Mouse (Mus musculus) common myeloid progenitor, adult 5-6 weeks (primary cell): ENCODE results near the gene Trp63. TPM values are rescaled to one million over a fixed set of nuclear protein-coding genes. Genes with fewer than 3 reads are reported as not detected.

ENCODE experiments used
- ATAC-seq: replicated peaks from 2 replicates; pipeline ENCODE4 v1.8.0; 2016; ENCODE audit warnings: low read depth, mild to moderate bottlenecking, moderate TSS enrichment, inconsistent platforms; ENCODE audit not compliant: poor library complexity, severe bottlenecking
- total RNA-seq: library from RNA; stranded (forward); fragments of 200-1000, 187-1606 nt; gene quantifications from 2 replicates; pipeline ENCODE4 v1.2.3, GENCODE M21; 2017

Trp63 gene
- total RNA-seq, 1 experiment from 2014 or later: not detected

GRCm38 (mm10) chr16:25774611-25775010 is 91.0 kb downstream of the Trp63 start:
- no peak for ATAC-seq

GRCm38 (mm10) chr16:25777501-25777900 is 93.9 kb downstream of the Trp63 start:
- no peak for ATAC-seq

- ATAC-seq: no peak
These were observed 96.4 kb downstream of the Trp63 start for GRCm38 (mm10) chr16:25779964-25780363.

DNA sequence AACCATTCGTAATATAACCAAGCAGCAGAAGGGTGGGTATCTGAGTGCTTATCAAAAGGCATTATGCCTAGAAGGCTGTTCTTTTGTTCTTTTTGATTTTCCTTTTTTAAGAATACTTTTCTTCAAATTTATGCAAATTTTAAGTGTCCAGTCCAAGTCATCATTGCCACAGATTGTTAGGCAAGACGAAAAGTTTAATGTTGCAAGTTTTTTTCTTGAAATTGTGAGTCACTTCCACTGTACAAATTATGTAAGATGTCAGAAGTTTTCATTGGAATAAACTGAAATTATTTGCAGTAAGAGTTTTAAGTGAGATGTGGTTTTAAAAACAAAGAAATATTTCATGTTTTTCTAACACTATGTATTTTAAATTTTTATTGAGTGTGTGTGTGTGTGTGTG is 100.7 kb downstream of the Trp63 start:
- no peak for ATAC-seq

GRCm38 (mm10) chr16:25786457-25786856 is 102.9 kb downstream of the Trp63 start:
- no peak for ATAC-seq

- ATAC-seq: no peak
These were observed 109.2 kb downstream of the Trp63 start for GRCm38 (mm10) chr16:25792640-25793266.

DNA sequence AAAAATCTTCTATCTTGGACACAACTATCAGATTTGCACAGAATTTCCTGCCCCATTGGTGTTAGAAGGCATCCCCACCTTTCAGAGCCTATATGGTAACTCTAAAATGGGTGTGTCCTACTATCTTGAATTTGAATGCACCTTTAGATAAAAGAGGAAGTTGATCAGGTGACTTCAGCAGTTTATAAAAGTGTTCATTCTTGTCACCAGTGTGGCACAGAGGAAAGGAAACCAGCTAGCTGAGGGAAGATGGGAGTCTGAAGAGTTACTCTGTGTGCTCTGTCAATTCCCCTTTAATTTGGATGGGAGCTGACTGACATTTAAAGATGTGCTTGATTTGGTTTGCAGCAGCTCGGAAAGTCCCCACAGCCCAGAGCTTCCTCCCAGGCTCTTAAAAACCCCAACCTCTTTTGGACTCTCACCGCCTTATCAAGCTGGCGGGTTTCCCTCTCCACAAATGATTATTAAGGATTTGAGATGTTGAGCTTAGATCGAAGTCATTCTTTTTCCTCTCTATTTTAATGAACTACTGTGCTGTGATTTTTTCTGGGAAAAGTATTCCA is 114.2 kb downstream of the Trp63 start:
- ATAC-seq: no peak

- no peak for ATAC-seq
These were observed 116.1 kb downstream of the Trp63 start for GRCm38 (mm10) chr16:25799618-25800017.

DNA sequence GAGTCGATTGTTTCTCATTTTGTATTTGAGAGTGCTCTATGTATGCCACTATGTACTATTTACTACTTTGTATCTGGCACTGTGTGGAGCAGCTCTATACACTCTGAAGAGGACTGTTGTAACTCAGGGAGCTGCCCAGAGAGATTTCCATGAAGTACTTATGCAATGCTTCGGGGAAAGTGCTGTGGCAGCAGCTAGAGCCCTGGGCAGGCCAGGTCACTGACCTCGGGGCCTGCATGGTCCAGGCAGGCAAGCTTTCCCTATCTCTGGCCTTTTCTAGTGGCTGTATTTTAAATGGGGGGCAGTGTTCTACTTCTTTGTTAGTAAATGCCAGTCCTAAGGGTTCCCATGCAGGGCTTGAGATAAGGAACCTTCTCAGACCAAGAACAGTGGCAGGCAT is 121.4 kb downstream of the Trp63 start:
- ATAC-seq: no peak

DNA sequence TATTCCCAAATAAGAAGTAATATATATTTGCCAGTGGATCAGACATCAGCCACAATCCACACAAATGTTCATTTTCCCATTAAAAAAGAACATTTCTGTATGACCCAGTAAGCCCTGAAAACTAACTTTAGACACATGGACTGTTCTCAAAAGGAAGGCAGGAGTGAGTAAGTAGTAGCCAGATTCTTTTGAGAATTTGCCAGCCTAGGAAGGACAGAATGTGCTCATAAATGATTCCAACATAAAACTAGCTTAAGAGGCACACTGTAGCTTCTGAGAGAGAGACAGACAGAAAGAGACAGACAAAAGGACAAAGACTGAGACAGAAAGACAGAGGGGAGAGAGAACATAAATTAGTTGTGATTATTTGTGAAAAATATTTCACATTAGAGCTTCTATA is 123.6 kb downstream of the Trp63 start:
- ATAC-seq: no peak

DNA sequence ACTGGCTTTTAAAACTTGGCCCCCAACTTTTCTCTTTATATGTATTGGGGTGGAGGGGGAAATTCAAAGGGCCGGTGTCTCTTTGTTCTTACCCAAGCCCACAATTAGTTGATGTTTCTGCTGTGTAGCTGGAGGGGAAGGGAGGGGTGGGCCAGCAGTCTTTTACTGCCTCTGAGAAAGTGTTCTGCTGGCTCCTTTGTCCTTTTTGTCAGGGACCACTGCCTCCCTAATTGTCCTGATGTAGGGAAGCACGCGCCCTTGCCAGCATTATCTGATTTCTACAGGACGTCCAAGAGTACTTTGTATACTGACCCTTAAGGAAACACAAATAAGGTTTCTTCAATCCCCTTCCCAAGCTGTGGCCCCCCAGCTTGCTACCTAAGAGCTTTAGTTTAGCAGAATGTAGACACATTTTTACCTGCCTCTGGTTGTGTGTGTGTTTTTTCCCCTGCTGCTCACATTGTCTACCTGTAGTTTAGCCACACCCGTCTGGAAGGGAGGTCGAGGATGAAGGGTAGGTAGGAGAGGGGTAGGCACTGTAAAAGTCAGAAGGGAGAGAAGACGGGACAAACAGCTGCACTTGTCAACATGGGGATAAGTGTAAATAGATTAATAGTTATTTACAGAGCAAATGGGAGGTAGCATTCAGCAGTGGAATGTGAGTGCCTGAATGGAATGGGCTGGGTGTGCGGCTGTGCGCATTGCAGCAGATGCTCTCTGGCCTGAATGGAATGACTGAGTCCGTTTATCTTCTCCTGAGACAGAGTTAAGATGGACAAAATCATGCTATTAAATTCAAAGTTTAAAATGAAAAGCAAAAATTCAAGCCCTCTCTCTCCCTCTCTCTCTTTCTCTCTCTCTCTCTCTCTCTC is 134.4 kb downstream of the Trp63 start:
- ATAC-seq: no peak

- no peak for ATAC-seq
These were observed 142.5 kb downstream of the Trp63 start for GRCm38 (mm10) chr16:25826016-25826415.

GRCm38 (mm10) chr16:25832576-25832975 is 149.0 kb downstream of the Trp63 start:
- no peak for ATAC-seq

DNA sequence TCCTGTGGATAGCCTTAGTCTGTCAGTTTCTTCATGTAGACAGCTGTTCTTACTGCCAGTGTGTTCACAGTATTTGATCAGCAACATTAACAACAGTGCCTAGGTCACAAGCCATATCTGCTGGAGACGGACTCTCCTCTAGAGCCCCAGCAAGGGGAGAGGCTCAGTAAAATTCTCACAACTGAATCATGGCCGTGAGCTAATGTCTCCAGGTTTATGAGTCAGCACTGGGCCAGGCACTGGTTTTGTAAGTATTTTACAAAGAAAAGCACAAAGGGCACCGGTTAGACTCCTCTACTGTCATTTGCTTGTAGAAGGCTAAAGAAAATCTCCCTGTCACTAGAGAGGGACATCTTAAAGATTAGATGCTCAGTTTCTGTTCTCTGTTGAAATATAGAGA is 151.7 kb downstream of the Trp63 start:
- no peak for ATAC-seq

GRCm38 (mm10) chr16:25835723-25836122 is 152.2 kb downstream of the Trp63 start:
- ATAC-seq: no peak

DNA sequence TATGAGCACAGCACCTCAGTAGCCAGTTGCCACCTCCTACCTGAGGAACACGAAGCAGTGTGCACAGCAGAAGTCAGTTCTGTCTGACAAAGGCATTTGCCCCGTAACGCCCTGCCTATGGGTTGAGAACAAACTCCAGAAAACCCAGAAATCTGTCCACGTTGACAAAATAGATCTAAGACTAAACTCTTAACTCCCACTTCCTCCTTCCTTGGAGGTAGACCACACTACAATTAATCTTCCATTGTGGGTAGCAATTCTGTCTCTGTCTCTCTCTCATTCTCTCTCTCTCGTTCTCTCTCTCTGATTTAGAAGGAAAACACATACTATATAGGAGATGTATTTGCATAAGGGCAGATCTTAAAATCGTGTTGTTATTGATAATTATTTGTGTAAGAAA is 159.4 kb downstream of the Trp63 start:
- ATAC-seq: no peak

- no peak for ATAC-seq
These were observed 160.1 kb downstream of the Trp63 start for GRCm38 (mm10) chr16:25843625-25844024.

GRCm38 (mm10) chr16:25846611-25847010 is 163.0 kb downstream of the Trp63 start:
- ATAC-seq: no peak

DNA sequence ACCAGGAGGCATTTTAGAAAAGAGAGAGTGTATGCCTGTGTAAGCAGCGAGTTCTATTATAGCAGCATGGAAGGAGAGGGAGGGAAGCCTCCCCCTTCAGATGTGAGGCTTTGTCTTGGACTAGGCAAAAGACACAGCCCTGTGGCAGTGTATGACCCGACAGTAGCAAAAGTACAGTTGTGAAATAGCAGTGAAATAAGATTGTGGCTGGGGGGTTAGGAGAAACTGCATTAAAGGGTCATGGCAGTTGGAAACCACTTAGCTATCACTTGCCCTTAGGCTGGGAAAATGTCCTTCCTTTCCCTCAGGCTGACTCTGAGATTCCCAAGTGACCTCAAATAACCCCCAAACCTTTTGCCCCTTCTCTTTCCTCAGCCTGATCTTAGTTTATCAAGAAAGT is 164.9 kb downstream of the Trp63 start:
- no peak for ATAC-seq

DNA sequence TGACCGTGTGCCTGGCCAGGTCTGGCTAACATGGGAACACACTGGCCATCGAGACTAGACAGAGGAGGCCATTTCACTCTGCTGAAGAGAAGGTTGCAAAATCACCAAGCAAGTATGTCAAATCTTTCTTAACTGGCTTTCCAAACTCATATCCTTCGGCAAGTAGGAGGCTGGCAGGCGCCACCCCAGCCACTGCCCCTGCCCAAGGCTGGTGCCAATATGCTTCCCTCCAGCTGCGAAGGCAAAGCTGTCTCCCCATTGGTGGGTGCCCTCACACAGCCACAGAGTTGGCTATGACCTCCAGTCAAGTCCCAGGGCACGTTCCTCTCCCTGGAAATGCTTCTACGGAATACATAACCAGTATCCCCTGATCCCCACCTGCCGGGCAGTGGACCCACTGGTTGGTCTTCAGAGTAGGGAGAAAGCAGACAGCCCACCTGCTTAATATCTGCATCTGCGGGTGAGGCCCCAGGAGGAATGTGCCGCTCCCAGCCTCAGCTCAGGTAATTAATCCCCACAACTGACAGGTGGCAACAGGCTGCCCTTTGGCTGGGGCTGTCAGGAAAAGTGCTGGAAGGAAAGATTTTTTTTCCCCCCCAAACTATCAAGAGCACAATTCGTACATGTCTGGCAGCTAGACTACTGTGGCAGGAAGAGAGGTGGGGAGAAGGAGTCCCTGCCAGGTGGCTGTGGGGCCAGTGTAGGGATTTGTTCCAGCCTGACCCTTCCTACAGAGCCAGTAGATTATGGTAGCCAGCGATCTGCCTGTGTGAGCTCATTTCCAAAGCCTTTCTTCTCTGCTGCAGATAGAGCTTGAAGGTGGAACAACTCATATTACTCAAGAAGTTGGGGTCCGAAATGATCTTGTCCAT is 166.3 kb downstream of the Trp63 start:
- no peak for ATAC-seq
